In the genomic region with DNA sequence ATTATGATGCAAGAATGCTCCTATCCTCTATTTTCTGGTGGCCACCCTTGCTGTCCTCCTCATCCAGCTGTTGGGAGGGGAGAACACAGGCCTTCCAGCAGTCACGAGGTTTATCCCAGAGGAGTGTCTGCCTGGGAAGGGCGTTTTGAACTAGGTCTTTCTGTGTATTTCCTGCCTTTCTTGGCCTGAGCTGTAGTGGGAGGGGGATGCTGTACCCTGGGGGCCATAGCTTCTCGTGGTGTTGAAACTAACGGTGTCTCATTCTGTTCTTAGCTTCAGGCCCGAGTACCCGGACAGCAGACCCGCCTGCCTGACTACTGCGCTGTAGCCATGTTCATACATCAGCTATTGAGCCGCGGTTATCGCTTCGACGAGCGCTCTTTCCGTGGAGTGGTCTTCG, we compare ENCODE assay signal across 9 mouse cellular contexts. TPM values are rescaled to one million over a fixed set of nuclear protein-coding genes. Genes with fewer than 3 reads are reported as not detected.
DNase-seq lines count a peak whose midpoint lies in the region; ATAC-seq and TF ChIP-seq lines count a peak whose summit lies in the region.
"Had no signal": no experiment of that assay in that cellular context is flagged by ENCODE, and none has a peak within 500 bp of the region (broad histone marks: within the 10 kb centered on the region; RNA-seq: fewer than 3 reads in every experiment).

No protein-coding gene starts in this region.

- peaks cover 35% of the 10 kb centered on the region for H3K27me3 ChIP-seq in forebrain, embryonic 11.5 days (ENCODE audit: control insufficient read depth, insufficient read depth, low read length)
- peaks cover 80% of the 10 kb centered on the region for H3K27me3 ChIP-seq in heart, embryonic 16.5 days (ENCODE audit: control insufficient read depth, insufficient read depth, low read length)
- peaks cover 90% of the 10 kb centered on the region for H3K27me3 ChIP-seq in midbrain, embryonic 10.5 days (ENCODE audit: low read depth, poor library complexity, severe bottlenecking)

- no peak for TF ChIP-seq CTCF in cortical plate, adult 2 months (IDR thresholded peaks at IDR 0.05; ENCODE audit: extremely low read depth, insufficient read depth, low read length)

- no peak overlapping the region for H3K9ac ChIP-seq in forebrain, embryonic 11.5 days (ENCODE audit: low read length)
- no peak overlapping the region for H3K9ac ChIP-seq in heart, embryonic 16.5 days (ENCODE audit: low read length)

- H3K4me1 ChIP-seq in cortical plate, adult 2 months (ENCODE audit: control insufficient read depth, insufficient read depth, low read length) = peaks cover 4% of the 10 kb centered on the region; the same call in 1 of the 2 replicates
- peaks cover 6% of the 10 kb centered on the region for H3K4me1 ChIP-seq in forebrain, embryonic 11.5 days (replicated peaks; ENCODE audit: control insufficient read depth, insufficient read depth, low read length)
- peaks cover 6% of the 10 kb centered on the region; the same call in 1 of the 2 replicates for H3K4me1 ChIP-seq in heart, embryonic 16.5 days (ENCODE audit: control insufficient read depth, insufficient read depth, low read length)
- peaks cover 48% of the 10 kb centered on the region for H3K4me1 ChIP-seq in midbrain, embryonic 10.5 days

- no peaks in the 10 kb centered on the region for H3K36me3 ChIP-seq in forebrain, embryonic 11.5 days (ENCODE audit: control insufficient read depth, insufficient read depth, low read length)
- no peaks in the 10 kb centered on the region for H3K36me3 ChIP-seq in heart, embryonic 16.5 days (ENCODE audit: control insufficient read depth, insufficient read depth)
- 0 out of 2 replicates have a peak, but pooled peaks cover 4% of the 10 kb centered on the region for H3K36me3 ChIP-seq in midbrain, embryonic 10.5 days

- H3K27ac ChIP-seq in cortical plate, adult 2 months (ENCODE audit: insufficient read depth, low read length) = no peak overlapping the region
- no peak overlapping the region for H3K27ac ChIP-seq in forebrain, embryonic 11.5 days (ENCODE audit: low read depth, low read length)
- H3K27ac ChIP-seq in heart, embryonic 16.5 days (ENCODE audit: low read length) = no peak overlapping the region
- no peak overlapping the region for H3K27ac ChIP-seq in midbrain, embryonic 10.5 days (replicated peaks)

- WGBS in forebrain, embryonic 11.5 days = 22% methylated on average over 16 of the region's 16 CpGs
- WGBS in heart, embryonic 16.5 days = 17% methylated on average over 16 of the region's 16 CpGs
- 28% methylated on average over 16 of the region's 16 CpGs for WGBS in midbrain, embryonic 10.5 days

- no peak for ATAC-seq in forebrain, embryonic 11.5 days (replicated peaks; ENCODE audit: low FRiP score)
- no peak for ATAC-seq in heart, embryonic 16.5 days (replicated peaks; ENCODE audit: extremely low read depth, insufficient read depth, low FRiP score)
- ATAC-seq in cerebellum, adult (ENCODE audit: insufficient number of reproducible peaks, low FRiP score, low TSS enrichment) = no peak

- TF ChIP-seq POLR2A in cortical plate, adult 2 months (IDR thresholded peaks at IDR 0.05; ENCODE audit: extremely low read depth, insufficient read depth, low read length) = no peak

- H3K9me3 ChIP-seq in forebrain, embryonic 11.5 days (ENCODE audit: control insufficient read depth, low read length) = no peaks in the 10 kb centered on the region
- no peaks in the 10 kb centered on the region for H3K9me3 ChIP-seq in heart, embryonic 16.5 days (replicated peaks; ENCODE audit: control insufficient read depth, low read length)
- H3K9me3 ChIP-seq in midbrain, embryonic 10.5 days (replicated peaks) = no peaks in the 10 kb centered on the region

- H3K4me3 ChIP-seq in cortical plate, adult 2 months (ENCODE audit: insufficient read depth, low read length) = peak overlapping the region; percentile 3; the same call in 1 of the 2 replicates
- no peak overlapping the region for H3K4me3 ChIP-seq in forebrain, embryonic 11.5 days (ENCODE audit: low read depth, low read length)
- no peak overlapping the region for H3K4me3 ChIP-seq in heart, embryonic 16.5 days (ENCODE audit: low read length)
- H3K4me3 ChIP-seq in midbrain, embryonic 10.5 days = peak overlapping the region; percentile 38

- no peak for DNase-seq in forebrain, embryonic 11.5 days (ENCODE audit: low spot score)
- no peak for DNase-seq in midbrain, embryonic 10.5 days (ENCODE audit: low spot score)
- DNase-seq in thymus, postnatal 0 days (ENCODE audit: low spot score) = no peak
- DNase-seq in cerebellum, adult 18-20 months = no peak
- DNase-seq in kidney, adult 18-20 months = no peak

- H3K4me2 ChIP-seq in forebrain, embryonic 11.5 days (ENCODE audit: low read depth, low read length, severe bottlenecking) = peak overlapping the region; percentile 34; the same call in 1 of the 2 replicates
- peak overlapping the region; percentile 7; the same call in 1 of the 2 replicates for H3K4me2 ChIP-seq in heart, embryonic 16.5 days (ENCODE audit: low read depth, low read length)

RNA-seq across cellular contexts. Expression of a gene that starts 1.1 kb away (rescaled TPM):
- polyA plus RNA-seq in cortical plate, adult 2 months (2012; rRNA removed) = 435 and 468 TPM in 2 replicates
- 120 and 128 TPM in 2 replicates for polyA plus RNA-seq in forebrain, embryonic 11.5 days (2014; fragmentation: Nextera tagmentation; extraction: Ambion mirVana)
- polyA plus RNA-seq in heart, embryonic 16.5 days (2015; fragmentation: Nextera tagmentation; extraction: Ambion mirVana) = 30.8 TPM in 2 replicates
- polyA plus RNA-seq in midbrain, embryonic 10.5 days (2016; fragmentation: Nextera tagmentation; extraction: Ambion mirVana) = 80.6 and 125 TPM in 2 replicates
- polyA plus RNA-seq in thymus, postnatal 0 days (2015; fragmentation: Nextera tagmentation; extraction: Ambion mirVana) = 6.3 and 7.2 TPM in 2 replicates

RNA-seq across cellular contexts. Expression of a gene that starts 4.6 kb away (rescaled TPM):
- 15.8 and 19.0 TPM in 2 replicates for polyA plus RNA-seq in cortical plate, adult 2 months (2012; rRNA removed)
- 0.23 TPM in 1 of 2 replicates, not detected in the other for polyA plus RNA-seq in forebrain, embryonic 11.5 days (2014; fragmentation: Nextera tagmentation; extraction: Ambion mirVana)
- polyA plus RNA-seq in heart, embryonic 16.5 days (2015; fragmentation: Nextera tagmentation; extraction: Ambion mirVana) = 3.4 and 4.0 TPM in 2 replicates
- 0.26 TPM in 1 of 2 replicates, not detected in the other for polyA plus RNA-seq in midbrain, embryonic 10.5 days (2016; fragmentation: Nextera tagmentation; extraction: Ambion mirVana)
- polyA plus RNA-seq in thymus, postnatal 0 days (2015; fragmentation: Nextera tagmentation; extraction: Ambion mirVana) = 7.6 and 9.0 TPM in 2 replicates
- polyA plus RNA-seq: limb, embryonic 11.5 days had no signal

RNA-seq across cellular contexts. Expression of a gene that starts 22.8 kb away (rescaled TPM):
- polyA plus RNA-seq in cortical plate, adult 2 months (2012; rRNA removed) = 0.38 and 0.48 TPM in 2 replicates
- polyA plus RNA-seq in forebrain, embryonic 11.5 days (2014; fragmentation: Nextera tagmentation; extraction: Ambion mirVana) = not detected in 2 replicates
- 0.35 and 0.46 TPM in 2 replicates for polyA plus RNA-seq in heart, embryonic 16.5 days (2015; fragmentation: Nextera tagmentation; extraction: Ambion mirVana)
- not detected in 2 replicates for polyA plus RNA-seq in midbrain, embryonic 10.5 days (2016; fragmentation: Nextera tagmentation; extraction: Ambion mirVana)
- 1.4 and 1.8 TPM in 2 replicates for polyA plus RNA-seq in thymus, postnatal 0 days (2015; fragmentation: Nextera tagmentation; extraction: Ambion mirVana)
- polyA plus RNA-seq: limb, embryonic 11.5 days had no signal

RNA-seq across cellular contexts. Expression of a gene that starts 28.2 kb away (rescaled TPM):
- 4.0 and 4.4 TPM in 2 replicates for polyA plus RNA-seq in cortical plate, adult 2 months (2012; rRNA removed)
- polyA plus RNA-seq in forebrain, embryonic 11.5 days (2014; fragmentation: Nextera tagmentation; extraction: Ambion mirVana) = 79.0 and 85.0 TPM in 2 replicates
- polyA plus RNA-seq in heart, embryonic 16.5 days (2015; fragmentation: Nextera tagmentation; extraction: Ambion mirVana) = 21.1 and 22.5 TPM in 2 replicates
- 73.4 and 86.4 TPM in 2 replicates for polyA plus RNA-seq in midbrain, embryonic 10.5 days (2016; fragmentation: Nextera tagmentation; extraction: Ambion mirVana)
- 22.8 and 25.4 TPM in 2 replicates for polyA plus RNA-seq in thymus, postnatal 0 days (2015; fragmentation: Nextera tagmentation; extraction: Ambion mirVana)

RNA-seq across cellular contexts. Expression of a gene that starts 28.2 kb away (rescaled TPM):
- polyA plus RNA-seq in cortical plate, adult 2 months (2012; rRNA removed) = 105 and 109 TPM in 2 replicates
- 9.9 and 10.2 TPM in 2 replicates for polyA plus RNA-seq in forebrain, embryonic 11.5 days (2014; fragmentation: Nextera tagmentation; extraction: Ambion mirVana)
- 5.4 and 5.8 TPM in 2 replicates for polyA plus RNA-seq in heart, embryonic 16.5 days (2015; fragmentation: Nextera tagmentation; extraction: Ambion mirVana)
- 6.2 and 8.1 TPM in 2 replicates for polyA plus RNA-seq in midbrain, embryonic 10.5 days (2016; fragmentation: Nextera tagmentation; extraction: Ambion mirVana)
- polyA plus RNA-seq in thymus, postnatal 0 days (2015; fragmentation: Nextera tagmentation; extraction: Ambion mirVana) = 3.3 and 4.7 TPM in 2 replicates

Comparison
In these comparisons a context has a peak if more than half of its experiments do, and no peak if none do; other contexts are left out.
1. H3K4me3 ChIP-seq: peak in cortical plate, adult 2 months (single experiment) and midbrain, embryonic 10.5 days (single experiment); none in forebrain, embryonic 11.5 days (single experiment) and heart, embryonic 16.5 days (single experiment).